Mouse (Mus musculus) liver, postnatal 0 days (tissue): ENCODE data around the gene Dag1.

Experiments used
- CTCF ChIP-seq: sonication (generic); IDR thresholded peaks from 2 replicates; pipeline ENCODE4 v1.5.1; 2016; ENCODE audit warnings: antibody characterized with exemption, low read depth
- EP300 ChIP-seq: IDR thresholded peaks from 2 replicates; pipeline ENCODE4 v1.6.1; 2016; ENCODE audit warnings: antibody characterized with exemption, low read depth, mild to moderate bottlenecking

DNA sequence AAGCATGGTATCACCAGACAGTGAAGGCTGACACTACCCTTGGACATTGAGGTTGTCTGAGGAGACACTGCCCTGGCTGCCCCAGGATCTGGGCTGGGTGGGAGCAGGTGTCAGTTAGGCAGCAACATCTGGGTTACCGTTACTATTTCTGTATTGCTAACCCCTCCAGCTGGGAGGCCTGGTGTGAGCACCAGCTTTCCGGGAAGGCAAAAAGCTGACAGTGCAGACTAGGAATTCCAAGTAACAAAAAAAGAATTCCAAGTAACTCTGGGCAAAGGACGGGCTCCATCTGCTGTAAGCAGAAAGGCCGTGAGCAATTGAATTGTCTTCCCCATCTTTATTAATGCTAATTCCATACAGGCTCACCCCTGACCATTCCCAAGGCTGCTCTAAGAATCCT, 65.1 kb downstream of the Dag1 start:
- no peak for TF ChIP-seq EP300
- TF ChIP-seq CTCF = no peak
